Mouse (Mus musculus) kidney, adult 9 months (tissue): ENCODE results near the gene Myh10.
A peak's percentile ranks its signal among the peaks of the same experiment; 100 is the strongest.
"Not testable (repeated sequence)": the region's sequence is repeated elsewhere in the genome, so short reads cannot be mapped to it uniquely, and the experiment has no call there.

ENCODE experiments used
- DNase-seq: peaks from one replicate; pipeline ENCODE4 v3.0.0; 2022

The Myh10 gene

DNA sequence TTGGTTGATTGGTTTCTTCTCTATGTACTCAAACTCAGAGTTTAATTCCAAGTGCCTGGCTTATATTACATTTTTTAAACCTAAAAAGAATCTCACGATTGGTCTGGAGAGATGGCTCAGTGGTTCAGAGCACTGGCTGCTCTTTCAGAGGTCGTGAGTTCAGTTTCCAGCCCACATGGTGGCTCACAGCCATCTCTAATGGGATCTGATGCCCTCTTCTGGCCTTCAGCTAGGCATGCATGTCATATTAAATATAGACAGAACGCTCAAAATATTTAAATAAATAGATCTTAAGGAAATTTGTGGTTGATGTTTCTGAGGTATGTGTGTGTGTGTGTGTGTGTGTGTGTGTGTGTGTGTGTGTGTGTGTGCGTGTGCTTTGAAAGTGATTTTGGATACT is 113.8 kb downstream of the Myh10 start:
- no peak for DNase-seq

DNA sequence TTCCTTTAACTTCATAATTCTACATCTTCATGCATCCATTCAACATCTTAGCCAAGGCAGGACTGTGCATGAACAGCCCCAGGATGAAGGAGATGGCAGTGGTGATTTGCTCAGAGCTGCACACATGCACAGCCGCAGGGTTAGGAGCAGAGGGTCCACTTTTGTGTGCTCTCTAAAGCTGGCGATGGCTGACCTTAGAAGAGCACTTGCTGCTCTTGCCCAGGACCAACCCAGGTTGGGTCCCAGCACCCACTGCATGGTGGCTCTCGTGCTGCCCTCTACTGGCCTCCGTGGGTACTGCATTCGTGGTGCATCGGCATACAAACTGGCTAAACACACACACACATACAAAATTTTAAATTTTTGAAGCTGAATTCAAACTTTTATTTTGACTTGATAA is 116.4 kb downstream of the Myh10 start:
- peak; percentile 71 for DNase-seq

DNA sequence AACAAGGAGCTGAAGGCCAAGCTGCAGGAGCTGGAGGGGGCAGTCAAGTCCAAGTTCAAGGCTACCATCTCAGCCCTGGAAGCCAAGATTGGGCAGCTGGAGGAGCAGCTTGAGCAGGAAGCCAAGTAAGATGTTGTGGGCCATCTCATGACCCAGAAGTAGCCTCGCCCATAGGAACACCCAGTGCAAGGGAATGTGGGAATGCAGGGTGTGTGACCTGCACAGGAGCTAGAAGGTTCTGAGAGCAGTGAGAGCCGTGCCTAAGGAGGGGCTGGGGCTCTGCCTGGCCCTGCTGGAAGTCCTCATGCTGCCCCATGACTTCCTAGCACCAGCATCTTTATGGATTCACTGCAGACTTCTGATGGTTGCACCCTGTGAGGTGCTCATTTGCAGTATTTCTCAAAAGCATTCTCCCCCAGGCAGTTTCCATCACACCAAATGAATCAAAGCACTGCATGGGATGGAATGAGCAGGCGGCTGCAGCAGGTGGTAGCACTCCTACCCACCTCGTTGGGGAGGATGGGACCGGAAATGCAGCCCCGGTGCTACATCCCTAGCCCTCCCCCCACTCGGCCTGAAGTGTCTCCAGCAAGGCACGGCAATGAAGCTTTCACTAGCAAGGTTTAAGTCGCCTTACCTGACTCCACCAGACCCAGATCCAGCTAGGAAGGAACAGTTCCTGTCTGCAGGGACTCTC is 120.7 kb downstream of the Myh10 start:
- no peak for DNase-seq

DNA sequence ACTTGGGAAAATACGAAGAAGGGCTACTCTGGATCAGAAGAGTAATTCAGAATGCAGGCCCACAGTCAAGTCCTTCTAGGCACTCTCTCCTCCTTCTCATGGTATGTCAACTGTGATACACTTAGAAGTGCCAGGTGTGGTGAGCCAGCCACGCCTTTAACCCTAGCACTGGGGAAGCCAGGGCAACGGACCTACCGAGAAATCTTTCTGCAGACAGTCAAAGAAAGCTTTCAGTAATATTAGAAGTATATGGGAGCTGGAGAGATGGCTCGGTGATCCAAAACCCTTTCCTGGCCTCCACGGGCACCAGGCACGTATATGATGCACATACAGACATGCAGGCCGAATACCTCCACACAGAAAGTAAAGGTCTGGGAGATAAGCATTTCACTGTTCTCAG is 127.1 kb downstream of the Myh10 start:
- DNase-seq: no peak

DNA sequence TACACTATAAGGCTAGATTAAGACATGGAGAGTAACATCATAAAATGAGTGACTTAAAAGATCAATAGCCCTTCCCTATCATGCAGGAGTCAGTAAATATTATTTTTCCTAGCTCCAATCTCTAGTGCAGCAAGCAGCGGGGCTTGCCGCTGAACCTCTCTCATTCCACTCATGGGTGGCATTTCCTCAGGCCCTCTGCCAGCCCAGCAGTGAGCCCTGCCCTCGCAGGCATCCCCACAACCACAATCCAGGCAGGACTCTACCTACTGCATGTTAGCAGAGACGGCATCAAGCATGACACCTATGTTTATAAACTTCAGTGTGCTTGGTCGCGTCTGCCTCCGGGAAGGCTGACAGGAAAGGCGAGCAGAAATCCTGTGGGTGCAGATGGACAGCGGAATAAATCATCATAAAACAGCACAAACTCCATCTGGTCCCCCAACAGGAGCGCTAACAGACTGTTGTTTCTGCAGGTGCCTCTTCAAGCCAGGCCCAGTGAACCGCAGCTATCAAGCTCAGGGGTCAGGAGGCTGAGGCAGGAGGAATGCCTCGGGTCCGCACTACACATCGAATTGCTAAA is 128.0 kb downstream of the Myh10 start:
- DNase-seq: no peak

DNA sequence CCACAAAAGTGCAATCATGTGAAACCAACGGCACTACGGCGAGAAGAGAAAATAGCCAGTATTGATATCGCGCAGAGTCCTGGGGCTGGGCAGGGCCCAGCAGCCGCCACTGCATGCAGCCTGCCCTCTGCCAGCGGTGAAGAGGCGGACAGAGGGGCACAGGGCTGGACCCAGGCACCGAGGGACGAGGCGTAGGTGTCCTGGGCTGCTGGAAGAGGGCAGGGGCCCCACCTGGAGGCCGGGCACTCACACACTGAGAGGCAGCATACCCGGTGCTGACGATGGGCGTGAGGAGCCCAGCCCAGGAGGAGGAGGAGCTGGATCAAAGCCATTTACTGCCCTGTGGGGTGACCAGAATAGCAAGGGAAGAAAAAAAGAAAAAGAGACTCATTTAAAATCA is 131.0 kb downstream of the Myh10 start:
- DNase-seq: no peak

DNA sequence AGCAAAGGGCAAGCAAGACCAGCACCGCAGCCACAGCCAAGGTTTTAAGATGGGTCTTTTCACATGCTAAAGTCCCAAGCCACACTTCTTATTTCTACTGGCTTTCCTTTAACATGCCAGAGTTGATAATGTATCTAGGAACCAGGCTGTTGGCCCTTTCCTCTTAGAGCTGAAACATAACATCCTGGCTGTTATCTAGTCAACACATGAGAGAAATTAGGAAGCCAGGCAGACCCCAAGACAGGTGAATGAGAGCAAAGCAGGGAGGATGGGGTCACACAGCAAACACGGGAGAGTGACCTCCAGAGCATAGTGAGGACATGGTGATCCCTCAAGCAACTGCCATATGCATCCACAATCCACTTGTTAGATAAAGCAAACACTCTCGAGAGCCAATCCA is 135.4 kb downstream of the Myh10 start:
- no peak for DNase-seq

DNA sequence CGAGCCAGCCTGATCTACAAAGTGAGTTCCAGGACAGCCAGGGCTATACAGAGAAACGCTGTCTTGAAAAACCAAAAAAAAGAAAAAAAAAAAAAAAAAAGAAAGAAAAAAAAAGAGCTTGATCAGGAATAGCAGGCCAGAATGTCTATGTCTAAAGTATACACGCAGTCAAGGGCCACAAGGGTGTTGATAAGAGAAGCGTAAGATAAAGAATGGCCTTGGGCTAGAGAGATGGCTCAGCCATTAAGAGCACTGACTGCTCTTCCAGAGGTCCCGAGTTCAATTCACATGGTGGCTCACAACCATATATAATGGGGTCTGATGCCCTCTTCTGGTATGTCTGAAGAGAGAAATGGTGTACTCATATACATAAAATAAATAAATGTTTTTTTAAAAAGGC is 140.2 kb downstream of the Myh10 start:
- DNase-seq: not testable (repeated sequence)

DNA sequence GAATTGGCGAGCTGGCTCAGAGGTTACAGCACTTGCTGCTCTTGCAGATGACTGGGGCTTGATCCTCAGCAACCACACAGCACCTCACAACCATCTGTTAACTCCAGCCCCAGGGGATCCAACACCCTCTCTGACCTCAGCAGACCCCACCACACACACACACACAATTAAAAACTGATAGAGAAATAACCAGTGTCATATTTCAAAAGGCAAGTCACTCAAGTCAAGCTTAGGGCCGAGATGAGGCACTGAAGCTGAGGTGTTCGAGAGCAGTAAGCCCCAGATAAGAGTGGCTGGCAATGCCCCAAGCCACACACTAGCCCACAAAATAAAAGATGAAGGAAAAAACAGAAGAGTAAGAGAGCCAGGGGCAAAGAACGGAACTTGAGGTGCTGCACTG is 141.4 kb downstream of the Myh10 start:
- DNase-seq: no peak

DNA sequence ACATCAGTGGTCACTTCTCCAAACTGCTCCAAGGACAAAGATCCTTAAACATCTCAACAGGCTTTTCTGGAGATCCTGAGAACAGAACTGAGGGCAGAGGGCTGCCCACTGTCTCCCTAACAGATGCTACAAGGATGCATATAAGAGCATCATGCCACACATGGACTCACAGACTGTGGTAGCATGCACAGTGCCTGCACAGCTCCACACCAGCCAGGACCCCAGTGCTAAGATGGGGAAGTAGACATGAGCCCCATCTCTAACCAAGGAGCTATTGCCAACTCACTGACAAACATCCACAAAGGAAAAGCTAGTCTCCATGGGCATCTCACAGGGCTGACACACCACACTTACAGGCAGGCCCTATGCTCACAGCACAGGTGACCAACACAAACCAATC is 142.2 kb downstream of the Myh10 start:
- DNase-seq: no peak

DNA sequence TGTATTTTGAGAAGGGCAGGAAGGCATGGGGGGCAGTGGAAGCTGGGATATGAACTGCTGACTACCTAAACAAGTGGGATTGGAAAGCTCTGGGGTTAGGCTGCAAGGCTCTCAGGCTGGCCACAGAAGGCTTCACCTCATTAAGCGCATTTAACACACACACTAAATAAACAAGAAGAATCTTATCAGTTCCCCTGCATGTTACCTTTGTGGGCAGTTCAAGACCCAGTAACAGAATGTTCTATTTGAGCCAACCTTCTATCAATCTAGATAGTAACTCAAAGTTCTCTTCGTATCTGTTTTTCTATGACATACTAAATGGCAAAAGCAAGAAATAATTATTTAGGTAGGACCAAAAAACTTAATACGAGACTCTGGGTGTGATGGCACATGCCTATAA is 143.7 kb downstream of the Myh10 start:
- no peak for DNase-seq

DNA sequence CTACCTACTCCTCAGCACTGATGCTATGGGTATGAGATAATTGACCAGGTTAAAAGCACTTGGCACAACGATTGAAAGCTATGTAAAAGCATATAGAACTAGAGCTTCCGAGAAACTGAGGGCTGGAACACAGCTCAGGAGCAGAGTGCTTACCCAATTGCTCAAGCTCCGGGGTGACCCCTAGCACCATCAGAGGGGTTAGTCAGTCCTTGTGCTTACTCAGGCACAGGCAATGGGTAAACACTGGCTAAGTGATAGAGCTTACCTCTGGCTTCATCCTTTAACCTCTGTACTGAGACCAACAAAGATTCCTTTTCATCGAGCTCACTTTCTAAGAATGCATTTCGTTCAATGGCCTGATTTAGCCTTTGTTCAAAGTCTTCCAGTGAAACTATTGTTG is 148.2 kb downstream of the Myh10 start:
- no peak for DNase-seq

DNA sequence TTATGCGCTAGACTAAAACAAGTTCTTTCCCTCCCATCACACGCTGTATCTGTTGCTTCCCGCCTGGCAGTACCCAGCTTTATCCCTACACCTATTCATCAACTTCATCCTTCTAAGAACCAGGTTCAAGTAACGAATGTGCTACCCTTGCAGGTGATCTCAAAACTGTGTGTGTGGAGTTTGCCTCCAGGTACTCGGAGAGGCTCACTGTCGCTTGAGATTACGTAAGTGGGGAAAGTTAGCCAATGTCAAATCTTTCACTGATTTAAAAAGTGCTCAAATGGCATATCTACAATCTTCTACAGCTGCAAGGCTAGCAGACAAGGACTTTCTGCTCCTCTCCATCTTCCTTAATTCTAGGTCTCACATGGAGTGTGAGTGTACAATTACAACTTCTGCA is 159.5 kb downstream of the Myh10 start:
- peak; percentile 81 for DNase-seq

DNA sequence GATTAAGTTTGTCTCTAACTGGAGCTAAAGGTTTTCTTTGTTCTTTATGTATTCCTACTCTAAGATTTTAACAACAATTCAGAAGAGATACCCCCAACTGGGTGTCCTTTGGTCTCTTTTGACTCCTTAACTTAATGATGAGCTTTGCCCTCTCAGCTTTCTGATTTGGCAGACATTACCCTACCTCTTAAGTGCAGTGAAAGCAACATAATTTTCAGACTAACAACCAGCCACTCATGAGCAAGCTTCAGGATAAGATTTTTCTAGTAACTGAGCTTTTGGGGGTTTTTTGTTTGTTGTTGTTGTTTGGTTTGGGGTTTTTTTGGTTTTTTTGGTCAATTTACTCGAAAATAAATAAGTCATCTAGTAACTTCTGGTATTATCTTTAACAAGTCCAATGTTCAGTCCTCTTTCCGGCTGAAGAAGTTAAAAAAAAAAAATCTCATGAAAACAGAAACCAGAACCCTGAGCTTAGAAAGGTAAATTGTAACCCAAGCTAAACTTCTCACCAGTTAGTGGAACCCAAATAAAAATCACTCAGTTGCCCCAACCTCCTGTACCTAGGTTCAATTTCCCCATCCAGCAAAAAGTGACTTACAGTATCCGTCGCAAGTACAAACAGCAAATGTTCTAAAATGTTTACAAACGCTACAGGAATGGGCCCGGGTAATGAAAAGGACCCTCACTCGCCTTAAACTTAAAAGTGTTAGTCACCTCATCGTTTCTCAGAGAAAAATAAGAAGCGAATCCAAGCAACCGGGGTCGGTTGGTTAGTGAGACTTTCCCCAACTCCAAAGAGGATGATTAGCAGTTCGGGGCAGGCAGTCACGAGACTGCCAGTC is 160.5 kb downstream of the Myh10 start:
- DNase-seq: peak; percentile 81

DNA sequence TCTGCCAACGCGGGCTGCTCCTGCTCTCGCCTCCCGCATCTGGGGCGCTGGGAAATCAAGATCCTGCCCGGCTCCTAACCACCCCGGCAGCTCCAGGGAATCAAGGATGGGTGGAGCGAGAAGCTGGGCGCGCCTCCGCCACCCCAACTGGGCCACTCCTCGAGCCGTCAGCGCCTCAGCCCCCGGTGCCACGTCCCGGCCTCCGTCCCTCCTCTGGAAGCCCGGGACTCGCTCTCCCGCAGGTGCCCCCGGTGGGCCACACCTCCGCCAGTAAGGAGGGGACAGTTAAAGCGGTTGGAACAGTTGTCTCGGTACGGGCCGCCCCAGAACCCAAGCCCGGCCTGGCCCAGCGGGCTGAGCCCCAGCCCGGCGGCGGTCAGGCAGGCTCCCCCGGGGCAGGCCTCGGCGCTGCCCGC is 161.1 kb downstream of the Myh10 start:
- DNase-seq: peak; percentile 68

DNA sequence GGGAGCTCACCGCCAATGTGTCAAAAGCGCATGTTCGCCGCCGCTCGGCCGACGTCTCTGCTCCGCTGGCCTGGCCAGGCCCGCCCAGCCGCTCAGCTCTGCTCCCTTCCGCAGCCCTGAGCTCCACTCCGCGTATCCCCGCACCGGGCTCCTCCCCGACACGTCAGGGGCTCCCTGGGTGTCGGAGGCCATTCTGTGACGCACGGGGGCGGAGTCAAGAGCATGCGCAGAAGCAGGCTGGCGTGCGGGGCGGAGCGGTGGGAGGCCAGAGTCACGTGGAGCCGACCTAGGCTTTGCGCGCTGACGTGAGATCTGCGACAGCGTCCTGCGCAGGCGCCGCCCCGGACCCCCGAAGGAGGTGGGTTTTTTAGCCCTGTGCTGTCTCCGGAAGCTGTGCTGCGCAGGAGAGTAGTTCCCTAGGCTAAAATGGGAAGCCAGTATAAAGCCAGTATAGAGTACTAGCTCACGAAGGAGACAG is 161.6 kb downstream of the Myh10 start:
- DNase-seq: peak; percentile 99

DNA sequence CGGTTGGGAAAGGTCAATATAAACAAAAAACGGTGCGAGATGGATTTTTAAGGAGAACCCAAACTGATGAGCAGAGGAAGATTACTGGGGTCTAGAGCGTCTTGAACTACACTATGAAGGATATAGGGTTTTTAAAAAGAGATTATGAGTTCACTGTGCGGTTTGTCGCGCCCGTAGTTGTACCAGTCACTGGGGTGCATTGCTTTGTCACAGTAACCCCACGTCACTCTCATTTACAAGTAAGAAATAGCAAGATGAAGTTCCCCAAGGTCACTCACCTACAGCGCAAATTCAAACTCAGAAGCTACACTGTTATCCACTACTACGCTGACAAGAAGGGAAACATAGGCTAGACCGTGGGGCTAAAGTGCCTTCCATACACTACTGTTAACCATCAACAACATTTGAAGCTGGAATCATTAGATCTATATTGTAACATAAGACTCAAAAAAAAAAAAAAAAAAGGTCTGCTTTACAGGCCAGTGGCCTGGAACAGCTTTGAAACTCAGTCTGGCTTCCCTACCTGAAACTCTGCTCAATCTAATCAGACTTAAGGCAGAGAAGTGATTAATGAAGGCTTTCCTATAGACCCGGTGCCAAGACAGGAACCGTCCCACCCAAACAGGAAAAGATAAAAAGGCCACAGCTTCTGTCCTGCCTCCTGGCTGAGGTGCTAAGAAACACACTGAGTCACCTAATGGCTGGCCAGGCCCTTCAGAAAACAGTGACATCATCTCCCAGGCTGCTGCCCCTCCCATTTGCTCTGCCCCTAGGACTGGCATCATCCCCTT is 162.4 kb downstream of the Myh10 start:
- DNase-seq: peak; percentile 86

DNA sequence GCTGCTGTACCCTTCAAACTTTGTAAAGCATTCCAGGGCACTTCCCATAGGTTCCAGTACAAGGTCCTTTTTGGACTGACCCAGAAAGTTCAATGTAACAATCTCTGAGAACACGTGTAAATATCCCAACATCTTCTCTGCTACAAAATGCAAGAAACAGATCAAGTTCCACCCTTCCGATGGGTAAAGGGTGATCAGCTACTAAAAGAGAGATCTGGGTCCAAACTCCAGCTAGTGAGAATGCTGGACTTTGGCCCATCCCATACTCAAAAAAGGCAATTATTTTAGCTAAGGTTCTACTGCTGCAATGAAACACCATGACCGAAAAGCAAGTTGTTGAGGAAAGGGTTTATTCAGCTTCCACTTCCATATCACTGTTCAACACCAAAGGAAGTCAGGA is 163.3 kb downstream of the Myh10 start:
- peak; percentile 76 for DNase-seq

DNA sequence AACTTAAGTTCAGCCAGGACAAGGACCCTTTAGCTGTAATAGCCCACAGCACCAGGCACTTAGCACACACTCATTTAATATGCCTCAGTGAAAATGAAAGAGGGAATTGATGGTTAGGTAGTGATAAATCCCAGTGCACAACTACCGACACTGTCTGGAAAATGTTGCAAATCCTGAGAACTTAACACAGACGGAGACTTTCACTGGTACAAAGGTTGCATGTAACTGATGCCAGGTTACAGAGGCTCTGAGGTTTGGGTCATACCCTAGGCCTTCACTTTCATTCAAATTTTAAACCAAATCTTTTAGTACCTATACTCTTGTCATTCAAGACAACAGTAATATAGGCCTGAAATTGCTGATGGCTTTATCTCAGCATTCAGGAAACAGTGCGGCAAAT is 166.0 kb downstream of the Myh10 start:
- peak; percentile 65 for DNase-seq

DNA sequence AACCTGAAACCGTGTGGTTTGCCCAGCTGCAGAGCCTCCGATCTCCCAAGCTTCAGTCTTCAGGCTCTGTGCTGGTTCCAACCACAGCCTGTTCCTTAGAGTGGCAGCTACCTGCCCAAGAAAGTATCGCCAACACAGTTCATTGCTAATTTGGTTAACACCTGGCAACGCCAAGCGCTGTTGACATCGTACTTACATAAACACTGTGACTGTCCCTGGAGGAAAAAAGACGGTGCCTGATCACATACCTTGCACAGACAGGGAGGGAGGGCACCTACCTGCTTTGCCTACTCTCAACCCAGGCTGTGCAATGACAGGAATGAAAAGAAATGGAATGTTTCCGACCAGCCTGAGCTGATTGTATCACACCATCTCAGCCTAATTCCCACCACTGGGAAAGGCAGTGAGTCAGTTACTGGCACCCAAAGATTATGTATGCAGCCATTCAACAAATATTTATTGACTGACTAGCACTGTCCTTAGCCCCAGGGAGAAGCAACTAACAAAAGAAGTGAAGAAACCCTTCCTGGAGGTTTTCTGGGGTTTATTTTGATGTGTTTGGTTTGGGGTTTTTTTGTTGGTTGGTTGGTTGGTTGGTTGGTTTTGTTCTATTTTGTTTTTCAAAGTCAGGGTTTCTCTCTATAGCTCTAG is 168.7 kb downstream of the Myh10 start:
- no peak for DNase-seq

DNA sequence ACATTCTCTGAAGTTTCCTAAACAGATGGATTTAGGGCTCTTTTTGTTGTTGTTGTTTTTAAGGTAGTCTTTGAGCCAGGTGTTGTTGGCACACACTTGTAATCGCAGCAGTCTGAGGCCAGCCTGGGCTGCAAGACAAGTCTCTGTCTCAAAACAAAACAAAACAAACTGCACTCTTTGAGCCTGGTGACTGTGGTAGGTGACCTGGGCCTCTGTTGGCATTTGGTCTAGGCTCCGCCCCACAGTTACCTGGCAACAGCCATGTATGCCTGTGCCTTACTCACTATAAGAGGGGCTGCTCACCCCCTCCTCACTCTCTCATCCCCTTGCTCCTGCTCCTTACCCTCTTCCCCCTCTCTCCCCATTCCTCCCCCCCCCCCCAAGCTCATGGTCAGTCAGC is 170.9 kb downstream of the Myh10 start:
- DNase-seq: no peak

DNA sequence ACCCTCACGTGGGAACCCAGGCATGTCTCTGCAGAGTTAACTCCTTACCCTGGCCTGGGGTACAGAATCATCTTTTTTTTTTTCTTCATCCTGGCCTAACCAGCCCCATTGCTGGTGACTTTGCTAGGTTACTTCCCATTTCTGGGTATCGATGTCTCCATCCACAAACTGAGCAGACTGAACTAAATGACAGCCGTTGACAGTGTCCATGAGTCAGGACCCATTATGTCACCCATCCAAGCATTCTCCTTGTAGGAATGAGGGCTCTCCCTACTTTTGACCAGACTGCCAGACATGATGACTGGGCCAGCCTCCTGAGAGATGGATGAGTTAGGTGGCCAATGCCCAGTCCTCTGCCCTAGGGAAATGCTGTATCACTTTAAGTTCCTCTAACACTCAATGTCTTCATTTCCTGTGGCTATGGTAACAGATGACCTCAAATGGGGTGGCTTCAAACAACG is 172.3 kb downstream of the Myh10 start:
- no peak for DNase-seq
